Mouse (Mus musculus) embryonic fibroblast, embryonic 13.5 days (primary cell): Measurements from ENCODE around the gene Cenpc1.

Source experiments
- CTCF ChIP-seq: IDR thresholded peaks from 2 replicates; pipeline ENCODE4 v1.5.1; 2011; ENCODE audit warnings: mild to moderate bottlenecking, control low read depth, low read length, moderate library complexity, borderline replicate concordance; ENCODE audit not compliant: insufficient read depth
- POLR2A ChIP-seq: IDR thresholded peaks from 2 replicates; pipeline ENCODE4 v1.6.1; 2011; ENCODE audit warnings: low read depth, mild to moderate bottlenecking, control low read depth, low read length, moderate library complexity

DNA sequence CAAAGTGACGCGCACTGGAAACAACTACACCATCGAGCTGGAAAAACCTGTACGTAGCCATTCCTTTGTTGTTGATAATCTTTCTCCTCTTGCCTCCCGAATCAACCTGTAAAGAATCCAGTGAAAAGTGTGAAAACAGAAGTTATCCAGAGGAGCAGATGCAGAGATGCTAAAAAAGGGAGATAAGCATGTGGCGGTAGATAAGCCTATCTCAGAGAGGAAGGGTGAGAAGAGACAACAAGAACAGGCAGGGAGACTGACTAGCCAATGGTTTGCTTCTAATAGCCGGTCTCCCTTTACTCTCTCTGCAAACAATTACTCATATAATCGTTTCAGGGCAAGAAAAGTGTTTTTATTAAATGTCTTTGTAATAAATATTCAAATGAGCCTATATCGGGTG, 29.4 kb upstream of the Cenpc1 start:
- no peak for TF ChIP-seq CTCF
- no peak for TF ChIP-seq POLR2A
